Mouse (Mus musculus): ENCODE measurements around the gene Zbtb34. TPM values are rescaled to one million over a fixed set of nuclear protein-coding genes. Genes with fewer than 3 reads are reported as not detected.

The Zbtb34 gene
- polyA plus RNA-seq, 1 experiment from 2014 or later, result 6.0 TPM

DNA sequence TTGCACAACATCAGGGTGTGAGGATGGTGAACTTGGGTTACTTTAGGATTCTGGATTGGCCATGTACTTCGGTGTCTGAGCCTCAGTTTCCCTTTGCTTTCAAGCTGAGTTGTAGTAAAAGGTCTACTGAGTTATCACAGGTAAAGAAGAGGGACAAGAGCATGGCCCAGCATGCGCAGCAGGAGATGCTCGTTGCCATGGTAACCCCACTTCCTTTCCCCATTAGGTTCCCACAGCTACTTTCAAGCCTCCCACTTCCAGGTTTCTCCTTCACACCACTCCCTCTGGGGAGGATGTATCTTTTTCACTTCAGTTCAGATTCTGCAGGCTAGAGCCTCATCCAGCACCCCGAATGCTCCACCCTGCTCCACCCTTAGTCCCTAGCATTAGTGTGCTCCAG, 9.8 kb upstream of the Zbtb34 start:
- ATAC-seq (replicated peaks; ENCODE audit: low FRiP score, low TSS enrichment, low read depth), result no peak
- no peak for DNase-seq (ENCODE audit: low spot score)
- no peak overlapping the region for H3K27ac ChIP-seq (ENCODE audit: low read depth)
- H3K27me3 ChIP-seq (replicated peaks; ENCODE audit: control insufficient read depth, insufficient read depth, low read length), result no peaks in the 10 kb centered on the region
- no peak overlapping the region for H3K9ac ChIP-seq (ENCODE audit: low read length)
- H3K4me3 ChIP-seq (ENCODE audit: low read depth, low read length), result no peak overlapping the region
- no peaks in the 10 kb centered on the region for H3K9me3 ChIP-seq (ENCODE audit: control insufficient read depth, low read length)
- no peak overlapping the region for H3K4me2 ChIP-seq (ENCODE audit: low read length)
- no peaks in the 10 kb centered on the region for H3K36me3 ChIP-seq (ENCODE audit: control insufficient read depth, insufficient read depth, low read length)
- peaks cover 7% of the 10 kb centered on the region for H3K4me1 ChIP-seq (replicated peaks; ENCODE audit: control insufficient read depth, insufficient read depth, low read length)
- WGBS, result 25% methylated on average over 4 of the region's 4 CpGs

DNA sequence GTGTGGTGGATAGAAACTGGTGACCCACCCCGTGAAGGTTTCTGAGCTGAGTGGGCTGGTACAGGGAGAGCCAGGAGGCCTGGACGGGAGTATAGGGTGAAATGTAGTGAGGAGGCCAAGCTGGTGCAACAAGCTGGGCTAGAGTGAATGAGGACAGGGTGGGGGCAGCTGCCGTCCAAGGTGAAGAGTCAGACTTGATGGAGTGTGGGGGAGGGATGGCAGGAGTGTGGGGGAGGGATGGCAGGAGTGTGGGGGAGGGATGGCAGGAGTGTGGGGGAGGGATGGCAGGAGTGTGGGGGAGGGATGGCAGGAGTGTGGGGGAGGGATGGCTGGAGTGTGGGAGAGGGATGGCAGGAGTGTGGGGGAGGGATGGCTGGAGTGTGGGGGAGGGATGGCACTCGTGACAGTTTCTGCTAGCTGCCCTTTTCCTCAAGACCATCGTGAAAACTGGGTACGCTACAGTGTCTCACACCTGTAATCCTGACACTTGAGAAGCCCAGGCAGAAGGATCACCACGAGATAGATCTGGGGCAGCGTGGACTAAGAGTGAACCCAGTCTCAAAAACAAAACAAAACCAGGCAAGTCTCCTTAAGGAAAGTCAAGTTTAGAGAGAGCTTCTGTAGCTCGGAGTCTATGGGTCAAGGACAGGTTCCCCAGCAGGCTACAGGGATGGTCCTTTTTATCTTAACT, 9.0 kb upstream of the Zbtb34 start:
- no peaks in the 10 kb centered on the region for H3K36me3 ChIP-seq (ENCODE audit: control insufficient read depth, insufficient read depth, low read length)
- no peaks in the 10 kb centered on the region for H3K27me3 ChIP-seq (replicated peaks; ENCODE audit: control insufficient read depth, insufficient read depth, low read length)
- no peak overlapping the region for H3K4me2 ChIP-seq (ENCODE audit: low read length)
- H3K9ac ChIP-seq (ENCODE audit: low read length), result no peak overlapping the region
- H3K4me3 ChIP-seq (ENCODE audit: low read depth, low read length), result no peak overlapping the region
- no peaks in the 10 kb centered on the region for H3K9me3 ChIP-seq (ENCODE audit: control insufficient read depth, low read length)
- 29% methylated on average over 9 of the region's 9 CpGs for WGBS
- H3K4me1 ChIP-seq (replicated peaks; ENCODE audit: control insufficient read depth, insufficient read depth, low read length), result peaks cover 9% of the 10 kb centered on the region
- ATAC-seq (replicated peaks; ENCODE audit: low FRiP score, low TSS enrichment, low read depth), result no peak
- no peak overlapping the region for H3K27ac ChIP-seq (ENCODE audit: low read depth)
- DNase-seq (ENCODE audit: low spot score), result no peak

DNA sequence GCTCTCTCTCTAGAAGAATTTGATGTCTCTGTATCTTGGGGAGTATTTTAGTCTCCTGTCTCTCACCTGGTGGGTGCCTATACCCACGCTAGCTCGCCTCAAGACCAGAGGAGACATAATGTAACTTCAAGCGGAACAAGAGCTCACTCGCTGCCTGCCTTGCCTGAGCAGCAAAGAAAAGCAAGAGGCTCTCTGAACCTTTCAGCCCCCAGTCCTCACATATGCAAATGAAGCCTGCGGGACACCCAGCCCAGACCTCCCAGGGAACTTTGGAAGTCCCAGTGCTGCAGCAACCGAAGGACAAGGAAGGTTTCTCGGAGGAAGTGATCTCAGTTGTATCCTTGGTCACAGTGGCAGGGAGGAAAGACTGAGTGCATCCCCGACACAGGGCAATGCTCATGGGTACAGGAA, 8.4 kb upstream of the Zbtb34 start:
- Histone ChIP-seq H3K27ac (ENCODE audit: low read depth) (no peak overlapping the region), H3K9me3 (ENCODE audit: control insufficient read depth, low read length) (no peaks in the 10 kb centered on the region), H3K9ac (ENCODE audit: low read length) (no peak overlapping the region), H3K27me3 (replicated peaks; ENCODE audit: control insufficient read depth, insufficient read depth, low read length) (no peaks in the 10 kb centered on the region), H3K36me3 (ENCODE audit: control insufficient read depth, insufficient read depth, low read length) (no peaks in the 10 kb centered on the region), H3K4me3 (ENCODE audit: low read depth, low read length) (no peak overlapping the region), H3K4me1 (replicated peaks; ENCODE audit: control insufficient read depth, insufficient read depth, low read length) (peaks cover 9% of the 10 kb centered on the region), H3K4me2 (ENCODE audit: low read length) (no peak overlapping the region)
- 27% methylated on average over 8 of the region's 8 CpGs for WGBS
- DNase-seq (ENCODE audit: low spot score) (no peak), ATAC-seq (replicated peaks; ENCODE audit: low FRiP score, low TSS enrichment, low read depth) (no peak)

DNA sequence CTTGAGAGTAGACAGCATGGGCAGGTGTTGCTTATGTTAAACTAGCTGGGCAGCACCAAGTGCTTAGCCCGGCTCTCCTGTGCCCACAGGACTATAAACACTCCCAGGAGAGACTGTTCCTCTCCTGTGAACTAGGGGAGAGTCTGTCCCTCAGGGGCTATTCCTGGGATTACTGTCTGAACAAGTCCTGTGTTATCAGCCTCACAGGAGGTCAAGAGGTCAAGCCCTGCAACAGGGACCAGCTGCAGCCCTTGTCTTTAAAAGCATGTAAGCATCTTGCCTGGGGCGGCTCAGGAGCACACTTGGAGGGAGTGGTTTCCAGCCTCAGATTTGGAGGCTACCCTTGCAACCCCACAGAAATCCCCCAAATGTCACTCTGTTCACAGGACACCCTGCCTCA, 7.3 kb upstream of the Zbtb34 start:
- 35% methylated on average over 2 of the region's 2 CpGs for WGBS
- no peaks in the 10 kb centered on the region for H3K36me3 ChIP-seq (ENCODE audit: control insufficient read depth, insufficient read depth, low read length)
- no peaks in the 10 kb centered on the region for H3K9me3 ChIP-seq (ENCODE audit: control insufficient read depth, low read length)
- DNase-seq (ENCODE audit: low spot score) (no peak), ATAC-seq (replicated peaks; ENCODE audit: low FRiP score, low TSS enrichment, low read depth) (no peak)
- no peaks in the 10 kb centered on the region for H3K27me3 ChIP-seq (replicated peaks; ENCODE audit: control insufficient read depth, insufficient read depth, low read length)
- H3K4me1 ChIP-seq (replicated peaks; ENCODE audit: control insufficient read depth, insufficient read depth, low read length), result peaks cover 9% of the 10 kb centered on the region
- no peak overlapping the region for H3K4me2 ChIP-seq (ENCODE audit: low read length)
- no peak overlapping the region for H3K9ac ChIP-seq (ENCODE audit: low read length)
- no peak overlapping the region for H3K4me3 ChIP-seq (ENCODE audit: low read depth, low read length)
- no peak overlapping the region for H3K27ac ChIP-seq (ENCODE audit: low read depth)

DNA sequence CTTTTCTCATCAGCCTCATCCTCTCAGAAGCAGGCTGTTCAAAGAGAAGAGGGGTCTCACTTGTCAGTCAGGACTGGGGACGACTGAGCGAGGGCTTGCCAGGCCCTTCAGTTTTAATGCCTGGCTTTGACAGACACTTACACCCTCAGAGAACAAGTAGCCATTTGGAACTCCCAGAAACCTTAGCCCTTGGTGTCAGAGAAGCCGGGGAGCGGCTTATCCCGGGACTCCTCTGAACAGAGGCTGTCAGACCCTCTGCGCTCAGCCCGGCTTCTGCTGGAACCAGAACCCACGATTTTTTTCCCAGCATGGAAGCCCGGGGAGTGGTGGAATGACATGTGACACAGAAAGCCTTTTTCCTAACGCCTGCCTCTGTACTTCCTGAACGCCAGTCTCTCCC, 6.1 kb upstream of the Zbtb34 start:
- DNase-seq (ENCODE audit: low spot score) (no peak), ATAC-seq (replicated peaks; ENCODE audit: low FRiP score, low TSS enrichment, low read depth) (no peak)
- Histone ChIP-seq H3K27ac (ENCODE audit: low read depth) (no peak overlapping the region), H3K4me1 (replicated peaks; ENCODE audit: control insufficient read depth, insufficient read depth, low read length) (peaks cover 9% of the 10 kb centered on the region), H3K9me3 (ENCODE audit: control insufficient read depth, low read length) (no peaks in the 10 kb centered on the region), H3K36me3 (ENCODE audit: control insufficient read depth, insufficient read depth, low read length) (no peaks in the 10 kb centered on the region), H3K27me3 (replicated peaks; ENCODE audit: control insufficient read depth, insufficient read depth, low read length) (no peaks in the 10 kb centered on the region), H3K4me3 (ENCODE audit: low read depth, low read length) (no peak overlapping the region), H3K4me2 (ENCODE audit: low read length) (no peak overlapping the region), H3K9ac (ENCODE audit: low read length) (no peak overlapping the region)
- WGBS, result 62% methylated on average over 11 of the region's 11 CpGs

DNA sequence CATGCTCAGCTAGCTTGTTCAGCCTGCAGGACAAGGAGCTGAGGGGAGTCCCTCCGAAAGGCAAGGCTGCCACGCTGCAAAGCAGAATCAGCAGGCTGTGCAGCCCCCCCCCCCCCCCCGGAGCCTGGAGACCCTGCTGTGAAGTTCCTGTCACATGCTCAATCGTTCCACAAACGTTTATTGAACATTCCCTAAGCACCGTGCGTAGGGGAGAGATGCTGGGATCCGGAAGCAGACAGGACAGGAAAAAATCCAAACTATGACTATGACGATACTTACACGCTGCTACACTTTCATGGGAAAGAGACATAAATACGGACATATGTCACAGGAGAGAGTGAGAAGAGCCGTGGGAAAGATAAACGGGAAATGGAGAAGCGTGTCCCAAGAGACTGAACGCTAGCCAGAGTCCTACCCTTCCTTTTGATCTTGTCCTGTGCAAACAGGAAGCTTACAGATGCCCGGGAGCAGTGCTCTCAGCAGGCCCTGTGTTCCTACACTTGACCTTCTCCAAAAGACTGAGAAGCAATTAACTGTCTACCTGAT, 5.0 kb upstream of the Zbtb34 start:
- Histone ChIP-seq H3K27me3 (replicated peaks; ENCODE audit: control insufficient read depth, insufficient read depth, low read length) (no peaks in the 10 kb centered on the region), H3K9ac (ENCODE audit: low read length) (peak overlapping the region; percentile 33; the same call in 1 of the 2 replicates), H3K36me3 (ENCODE audit: control insufficient read depth, insufficient read depth, low read length) (no peaks in the 10 kb centered on the region), H3K4me2 (ENCODE audit: low read length) (peak overlapping the region; percentile 47), H3K4me1 (replicated peaks; ENCODE audit: control insufficient read depth, insufficient read depth, low read length) (peaks cover 12% of the 10 kb centered on the region), H3K9me3 (ENCODE audit: control insufficient read depth, low read length) (no peaks in the 10 kb centered on the region), H3K4me3 (ENCODE audit: low read depth, low read length) (peak overlapping the region; percentile 15), H3K27ac (ENCODE audit: low read depth) (no peak overlapping the region)
- WGBS, result 1% methylated on average over 16 of the region's 16 CpGs
- peak; percentile 54 for DNase-seq (ENCODE audit: low spot score)
- no peak for ATAC-seq (replicated peaks; ENCODE audit: low FRiP score, low TSS enrichment, low read depth)

- Histone ChIP-seq H3K9me3 (ENCODE audit: control insufficient read depth, low read length) (no peaks in the 10 kb centered on the region), H3K27ac (ENCODE audit: low read depth) (no peak overlapping the region), H3K9ac (ENCODE audit: low read length) (no peak overlapping the region), H3K4me1 (replicated peaks; ENCODE audit: control insufficient read depth, insufficient read depth, low read length) (peaks cover 13% of the 10 kb centered on the region), H3K4me3 (ENCODE audit: low read depth, low read length) (no peak overlapping the region), H3K36me3 (ENCODE audit: control insufficient read depth, insufficient read depth, low read length) (no peaks in the 10 kb centered on the region), H3K4me2 (ENCODE audit: low read length) (no peak overlapping the region), H3K27me3 (replicated peaks; ENCODE audit: control insufficient read depth, insufficient read depth, low read length) (no peaks in the 10 kb centered on the region)
- no peak for ATAC-seq (replicated peaks; ENCODE audit: low FRiP score, low TSS enrichment, low read depth)
- no peak for DNase-seq (ENCODE audit: low spot score)
- WGBS, result 51% methylated on average over 8 of the region's 8 CpGs
Measured at GRCm38 (mm10) chr2:33435036-33435650, 4.0 kb upstream of the Zbtb34 start.

GRCm38 (mm10) chr2:33432877-33433276, 1.8 kb upstream of the Zbtb34 start:
- H3K9ac ChIP-seq (ENCODE audit: low read length), result no peak overlapping the region
- ATAC-seq (replicated peaks; ENCODE audit: low FRiP score, low TSS enrichment, low read depth), result no peak
- no peaks in the 10 kb centered on the region for H3K27me3 ChIP-seq (replicated peaks; ENCODE audit: control insufficient read depth, insufficient read depth, low read length)
- H3K4me1 ChIP-seq (replicated peaks; ENCODE audit: control insufficient read depth, insufficient read depth, low read length), result peaks cover 27% of the 10 kb centered on the region
- no peak overlapping the region for H3K4me3 ChIP-seq (ENCODE audit: low read depth, low read length)
- DNase-seq (ENCODE audit: low spot score), result peak; percentile 64
- no peaks in the 10 kb centered on the region for H3K9me3 ChIP-seq (ENCODE audit: control insufficient read depth, low read length)
- H3K4me2 ChIP-seq (ENCODE audit: low read length), result no peak overlapping the region
- H3K36me3 ChIP-seq (ENCODE audit: control insufficient read depth, insufficient read depth, low read length), result no peaks in the 10 kb centered on the region
- 57% methylated on average over 5 of the region's 5 CpGs for WGBS
- no peak overlapping the region for H3K27ac ChIP-seq (ENCODE audit: low read depth)
